Mouse (Mus musculus): ENCODE data around the gene Trpm8. TPM values are rescaled to one million over a fixed set of nuclear protein-coding genes. Genes with fewer than 3 reads are reported as not detected.
A peak's percentile ranks its signal among the peaks of the same experiment; 100 is the strongest.

Gene Trpm8
- polyA plus RNA-seq, 1 experiment from 2014 or later: not detected

DNA sequence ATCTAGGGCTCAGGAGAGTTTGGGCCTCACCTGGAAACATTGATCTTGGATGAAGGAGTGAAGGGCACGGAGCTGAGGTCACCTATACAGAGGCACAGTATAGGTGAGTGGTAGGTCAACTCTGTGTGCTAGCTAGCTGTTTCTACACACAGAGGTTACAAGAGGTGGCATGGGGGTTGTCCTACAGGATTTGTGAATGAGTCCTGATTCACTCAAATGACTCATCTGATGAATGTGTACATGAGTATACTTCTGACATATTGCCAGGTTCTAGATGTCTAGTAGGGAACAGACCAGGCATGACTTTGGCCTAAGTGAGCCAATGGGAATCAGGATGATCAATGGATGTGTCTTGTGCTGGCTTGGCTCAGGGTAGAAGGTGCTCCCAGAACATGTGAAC, 39.8 kb downstream of the Trpm8 start:
- Histone ChIP-seq H3K27ac (ENCODE audit: low read depth) (no peak overlapping the region), H3K4me1 (replicated peaks; ENCODE audit: control insufficient read depth, insufficient read depth, low read length) (no peaks in the 10 kb centered on the region), H3K9me3 (ENCODE audit: control insufficient read depth, low read length) (no peaks in the 10 kb centered on the region), H3K4me2 (ENCODE audit: low read length) (no peak overlapping the region), H3K36me3 (ENCODE audit: control insufficient read depth, insufficient read depth, low read length) (no peaks in the 10 kb centered on the region), H3K4me3 (ENCODE audit: low read depth, low read length) (no peak overlapping the region), H3K27me3 (replicated peaks; ENCODE audit: control insufficient read depth, insufficient read depth, low read length) (no peaks in the 10 kb centered on the region), H3K9ac (ENCODE audit: low read length) (no peak overlapping the region)
- WGBS: 93% methylated on average over 1 of the region's 1 CpGs
- ATAC-seq (replicated peaks; ENCODE audit: low FRiP score, low TSS enrichment, low read depth) (no peak), DNase-seq (ENCODE audit: low spot score) (no peak)

DNA sequence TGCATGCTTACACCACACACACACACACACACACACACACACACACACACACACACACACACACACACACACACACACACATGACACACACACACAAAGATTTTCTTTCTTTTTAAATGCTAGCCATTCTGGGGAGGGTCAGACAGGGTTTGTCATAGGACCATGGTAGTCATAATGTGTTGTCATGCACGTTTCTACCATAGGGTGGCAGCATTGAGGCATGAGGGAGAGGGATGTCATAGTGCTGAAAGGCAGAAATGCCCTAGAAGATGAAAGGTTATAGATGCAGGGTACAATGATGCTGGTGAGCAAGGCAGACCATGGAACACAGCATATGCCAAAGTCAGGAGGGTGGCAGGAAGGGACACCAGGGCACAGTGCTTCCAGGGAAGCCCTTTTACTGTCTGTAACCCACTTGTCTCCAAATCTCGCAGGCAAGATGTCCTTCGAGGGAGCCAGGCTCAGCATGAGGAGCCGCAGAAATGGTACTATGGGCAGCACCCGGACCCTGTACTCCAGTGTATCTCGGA, 41.1 kb downstream of the Trpm8 start:
- WGBS: 75% methylated on average over 6 of the region's 6 CpGs
- Histone ChIP-seq H3K4me2 (ENCODE audit: low read length) (no peak overlapping the region), H3K27me3 (replicated peaks; ENCODE audit: control insufficient read depth, insufficient read depth, low read length) (no peaks in the 10 kb centered on the region), H3K36me3 (ENCODE audit: control insufficient read depth, insufficient read depth, low read length) (no peaks in the 10 kb centered on the region), H3K4me1 (replicated peaks; ENCODE audit: control insufficient read depth, insufficient read depth, low read length) (no peaks in the 10 kb centered on the region), H3K9me3 (ENCODE audit: control insufficient read depth, low read length) (no peaks in the 10 kb centered on the region), H3K9ac (ENCODE audit: low read length) (no peak overlapping the region), H3K27ac (ENCODE audit: low read depth) (no peak overlapping the region), H3K4me3 (ENCODE audit: low read depth, low read length) (no peak overlapping the region)
- ATAC-seq (replicated peaks; ENCODE audit: low FRiP score, low TSS enrichment, low read depth): no peak
- DNase-seq (ENCODE audit: low spot score): peak; percentile 76

DNA sequence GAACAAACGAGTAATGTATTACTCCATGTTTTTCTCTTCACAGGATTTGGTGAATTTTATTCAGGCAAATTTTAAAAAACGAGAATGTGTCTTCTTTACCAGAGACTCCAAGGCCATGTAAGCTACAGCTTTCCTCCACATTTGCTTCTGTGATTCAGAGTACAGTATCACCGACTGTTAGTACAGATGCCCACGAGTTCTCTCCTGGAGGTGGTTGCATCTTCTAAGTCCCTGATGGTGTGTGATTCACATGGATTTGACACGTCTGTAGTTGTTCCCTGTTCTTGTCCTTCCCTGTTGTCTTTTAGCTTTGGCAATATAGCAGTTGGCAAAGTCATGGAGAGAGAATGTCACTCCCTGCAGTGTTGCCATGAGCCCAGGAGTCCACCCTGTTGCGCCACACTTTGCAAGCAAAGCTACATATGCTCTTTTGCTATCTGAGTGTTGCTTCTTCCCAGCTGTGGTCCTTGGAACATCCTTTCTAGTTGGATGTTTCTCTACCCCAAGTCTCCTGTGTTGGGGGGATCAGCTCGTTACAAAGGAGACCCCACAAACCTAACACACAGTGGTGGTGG, 43.4 kb downstream of the Trpm8 start:
- H3K9me3 ChIP-seq (ENCODE audit: control insufficient read depth, low read length): no peaks in the 10 kb centered on the region
- no peaks in the 10 kb centered on the region for H3K4me1 ChIP-seq (replicated peaks; ENCODE audit: control insufficient read depth, insufficient read depth, low read length)
- H3K9ac ChIP-seq (ENCODE audit: low read length): no peak overlapping the region
- no peak for ATAC-seq (replicated peaks; ENCODE audit: low FRiP score, low TSS enrichment, low read depth)
- H3K36me3 ChIP-seq (ENCODE audit: control insufficient read depth, insufficient read depth, low read length): no peaks in the 10 kb centered on the region
- H3K27ac ChIP-seq (ENCODE audit: low read depth): no peak overlapping the region
- 79% methylated on average over 7 of the region's 7 CpGs for WGBS
- DNase-seq (ENCODE audit: low spot score): no peak
- no peak overlapping the region for H3K4me2 ChIP-seq (ENCODE audit: low read length)
- H3K4me3 ChIP-seq (ENCODE audit: low read depth, low read length): no peak overlapping the region
- no peaks in the 10 kb centered on the region for H3K27me3 ChIP-seq (replicated peaks; ENCODE audit: control insufficient read depth, insufficient read depth, low read length)

DNA sequence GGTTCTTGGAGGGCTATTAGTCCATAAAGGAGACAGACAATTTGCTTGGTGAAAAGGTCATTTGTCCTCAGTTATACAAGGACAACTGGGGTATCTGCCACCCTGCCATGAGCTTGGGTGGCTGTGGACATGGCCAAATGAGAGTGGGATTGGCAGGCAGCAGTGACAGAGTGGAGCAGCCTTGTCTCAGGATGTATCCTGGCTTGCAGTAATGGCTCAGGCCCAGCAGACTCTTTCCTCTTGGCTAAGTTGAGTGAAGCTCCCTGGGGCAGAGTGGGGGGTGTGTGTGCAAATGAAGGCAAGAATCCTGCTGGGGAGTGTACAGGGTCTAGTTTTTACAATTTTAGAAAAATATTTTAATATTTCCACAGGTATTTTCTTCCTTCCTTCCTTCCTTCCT, 44.7 kb downstream of the Trpm8 start:
- Histone ChIP-seq H3K4me1 (replicated peaks; ENCODE audit: control insufficient read depth, insufficient read depth, low read length) (no peaks in the 10 kb centered on the region), H3K36me3 (ENCODE audit: control insufficient read depth, insufficient read depth, low read length) (no peaks in the 10 kb centered on the region), H3K9me3 (ENCODE audit: control insufficient read depth, low read length) (no peaks in the 10 kb centered on the region), H3K27ac (ENCODE audit: low read depth) (no peak overlapping the region), H3K4me3 (ENCODE audit: low read depth, low read length) (no peak overlapping the region), H3K9ac (ENCODE audit: low read length) (no peak overlapping the region), H3K4me2 (ENCODE audit: low read length) (no peak overlapping the region), H3K27me3 (replicated peaks; ENCODE audit: control insufficient read depth, insufficient read depth, low read length) (no peaks in the 10 kb centered on the region)
- no peak for DNase-seq (ENCODE audit: low spot score)
- no peak for ATAC-seq (replicated peaks; ENCODE audit: low FRiP score, low TSS enrichment, low read depth)

DNA sequence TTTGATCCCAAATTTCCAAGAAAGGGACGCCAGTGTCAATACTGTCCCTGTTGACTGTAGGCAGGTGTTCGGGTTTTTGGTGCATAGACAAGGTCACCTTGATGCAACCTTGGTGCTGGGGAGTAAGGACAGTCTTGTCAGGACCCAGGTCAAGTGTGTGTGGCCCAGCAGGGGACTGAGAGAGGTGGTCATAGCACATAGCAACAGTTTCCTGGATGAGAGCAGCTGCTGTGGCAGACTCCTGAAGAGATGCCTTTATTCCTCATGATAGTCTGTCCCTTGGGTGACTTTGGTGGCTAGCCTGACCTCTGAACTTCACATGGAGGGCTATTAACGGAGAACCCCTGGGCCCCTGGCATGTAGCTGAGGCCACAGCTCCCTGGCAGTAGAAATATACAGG, 45.6 kb downstream of the Trpm8 start:
- ATAC-seq (replicated peaks; ENCODE audit: low FRiP score, low TSS enrichment, low read depth) (no peak), DNase-seq (ENCODE audit: low spot score) (no peak)
- no peak overlapping the region for H3K4me3 ChIP-seq (ENCODE audit: low read depth, low read length)
- no peaks in the 10 kb centered on the region for H3K27me3 ChIP-seq (replicated peaks; ENCODE audit: control insufficient read depth, insufficient read depth, low read length)
- no peak overlapping the region for H3K27ac ChIP-seq (ENCODE audit: low read depth)
- no peak overlapping the region for H3K4me2 ChIP-seq (ENCODE audit: low read length)
- no peaks in the 10 kb centered on the region for H3K36me3 ChIP-seq (ENCODE audit: control insufficient read depth, insufficient read depth, low read length)
- H3K4me1 ChIP-seq (replicated peaks; ENCODE audit: control insufficient read depth, insufficient read depth, low read length): no peaks in the 10 kb centered on the region
- H3K9ac ChIP-seq (ENCODE audit: low read length): no peak overlapping the region
- 73% methylated on average over 3 of the region's 3 CpGs for WGBS
- H3K9me3 ChIP-seq (ENCODE audit: control insufficient read depth, low read length): no peaks in the 10 kb centered on the region

DNA sequence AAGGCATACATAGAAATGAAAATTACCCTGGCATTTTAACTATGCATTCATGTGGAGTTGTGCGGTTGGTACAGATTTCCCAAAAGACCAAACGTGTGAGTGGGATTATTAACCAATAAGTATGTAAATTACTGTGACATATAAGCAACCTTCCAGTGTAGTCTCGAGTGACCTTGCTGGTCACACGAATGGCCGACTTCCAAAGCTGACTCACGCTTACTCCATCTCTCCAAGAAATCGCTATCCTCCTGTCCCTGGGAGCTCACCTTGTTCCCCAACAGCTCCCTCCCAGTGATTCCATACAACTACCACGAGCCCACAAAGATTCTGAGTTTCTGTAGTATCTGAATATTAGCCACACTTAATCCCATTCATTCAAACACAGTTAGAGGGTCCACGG, 62.0 kb downstream of the Trpm8 start:
- H3K4me3 ChIP-seq (ENCODE audit: low read depth, low read length): no peak overlapping the region
- H3K36me3 ChIP-seq (ENCODE audit: control insufficient read depth, insufficient read depth, low read length): no peaks in the 10 kb centered on the region
- WGBS: 84% methylated on average over 9 of the region's 9 CpGs
- no peak for DNase-seq (ENCODE audit: low spot score)
- H3K4me2 ChIP-seq (ENCODE audit: low read length): no peak overlapping the region
- no peak overlapping the region for H3K9ac ChIP-seq (ENCODE audit: low read length)
- H3K4me1 ChIP-seq (replicated peaks; ENCODE audit: control insufficient read depth, insufficient read depth, low read length): no peaks in the 10 kb centered on the region
- H3K27ac ChIP-seq (ENCODE audit: low read depth): no peak overlapping the region
- H3K27me3 ChIP-seq (replicated peaks; ENCODE audit: control insufficient read depth, insufficient read depth, low read length): no peaks in the 10 kb centered on the region
- no peak for ATAC-seq (replicated peaks; ENCODE audit: low FRiP score, low TSS enrichment, low read depth)
- H3K9me3 ChIP-seq (ENCODE audit: control insufficient read depth, low read length): no peaks in the 10 kb centered on the region

DNA sequence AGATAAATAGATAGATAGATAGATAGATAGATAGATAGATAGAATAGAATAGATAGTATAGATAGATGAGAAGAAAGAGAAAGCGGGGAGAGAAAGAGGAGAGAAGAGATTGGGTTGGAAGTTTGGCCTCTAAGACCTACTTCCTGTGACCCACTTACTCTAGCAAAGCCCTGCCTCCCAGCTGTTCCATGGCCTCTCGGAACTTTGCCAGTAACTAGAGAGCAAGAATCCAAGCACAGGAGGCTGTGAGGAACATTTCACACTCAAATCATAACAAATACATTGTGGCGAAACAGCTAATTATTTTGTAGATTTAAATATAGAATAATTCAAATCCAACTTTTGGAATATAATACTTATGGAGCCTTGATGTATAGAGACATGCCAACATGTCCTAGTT, 65.2 kb downstream of the Trpm8 start:
- Histone ChIP-seq H3K4me1 (replicated peaks; ENCODE audit: control insufficient read depth, insufficient read depth, low read length) (no peaks in the 10 kb centered on the region), H3K4me3 (ENCODE audit: low read depth, low read length) (no peak overlapping the region), H3K9ac (ENCODE audit: low read length) (no peak overlapping the region), H3K27ac (ENCODE audit: low read depth) (no peak overlapping the region), H3K36me3 (ENCODE audit: control insufficient read depth, insufficient read depth, low read length) (no peaks in the 10 kb centered on the region), H3K27me3 (replicated peaks; ENCODE audit: control insufficient read depth, insufficient read depth, low read length) (no peaks in the 10 kb centered on the region), H3K9me3 (ENCODE audit: control insufficient read depth, low read length) (no peaks in the 10 kb centered on the region), H3K4me2 (ENCODE audit: low read length) (no peak overlapping the region)
- WGBS: 82% methylated on average over 3 of the region's 3 CpGs
- DNase-seq (ENCODE audit: low spot score) (no peak), ATAC-seq (replicated peaks; ENCODE audit: low FRiP score, low TSS enrichment, low read depth) (no peak)

DNA sequence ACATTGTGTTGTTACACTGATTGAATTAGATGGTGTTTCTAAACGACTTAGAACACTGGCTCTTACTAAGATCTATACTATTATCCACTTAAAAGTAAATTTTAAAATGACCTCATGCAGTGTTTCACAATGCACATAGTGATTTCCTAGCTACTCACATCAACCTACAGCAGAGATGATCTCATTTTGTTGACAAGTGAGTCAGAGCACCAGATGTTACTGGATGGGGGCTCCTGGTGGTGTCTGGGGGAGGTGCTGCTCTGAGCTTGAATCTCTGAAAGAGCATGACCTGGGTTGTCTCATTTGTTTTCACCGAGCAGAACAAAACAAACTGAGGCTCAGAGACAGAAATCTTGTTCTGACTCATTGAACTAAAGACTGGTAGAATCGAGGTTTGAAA, 68.1 kb downstream of the Trpm8 start:
- DNase-seq (ENCODE audit: low spot score) (no peak), ATAC-seq (replicated peaks; ENCODE audit: low FRiP score, low TSS enrichment, low read depth) (no peak)
- no peaks in the 10 kb centered on the region for H3K4me1 ChIP-seq (replicated peaks; ENCODE audit: control insufficient read depth, insufficient read depth, low read length)
- no peaks in the 10 kb centered on the region for H3K36me3 ChIP-seq (ENCODE audit: control insufficient read depth, insufficient read depth, low read length)
- H3K9ac ChIP-seq (ENCODE audit: low read length): no peak overlapping the region
- H3K27ac ChIP-seq (ENCODE audit: low read depth): no peak overlapping the region
- no peak overlapping the region for H3K4me3 ChIP-seq (ENCODE audit: low read depth, low read length)
- 35% methylated on average over 3 of the region's 3 CpGs for WGBS
- H3K27me3 ChIP-seq (replicated peaks; ENCODE audit: control insufficient read depth, insufficient read depth, low read length): no peaks in the 10 kb centered on the region
- no peak overlapping the region for H3K4me2 ChIP-seq (ENCODE audit: low read length)
- no peaks in the 10 kb centered on the region for H3K9me3 ChIP-seq (ENCODE audit: control insufficient read depth, low read length)

DNA sequence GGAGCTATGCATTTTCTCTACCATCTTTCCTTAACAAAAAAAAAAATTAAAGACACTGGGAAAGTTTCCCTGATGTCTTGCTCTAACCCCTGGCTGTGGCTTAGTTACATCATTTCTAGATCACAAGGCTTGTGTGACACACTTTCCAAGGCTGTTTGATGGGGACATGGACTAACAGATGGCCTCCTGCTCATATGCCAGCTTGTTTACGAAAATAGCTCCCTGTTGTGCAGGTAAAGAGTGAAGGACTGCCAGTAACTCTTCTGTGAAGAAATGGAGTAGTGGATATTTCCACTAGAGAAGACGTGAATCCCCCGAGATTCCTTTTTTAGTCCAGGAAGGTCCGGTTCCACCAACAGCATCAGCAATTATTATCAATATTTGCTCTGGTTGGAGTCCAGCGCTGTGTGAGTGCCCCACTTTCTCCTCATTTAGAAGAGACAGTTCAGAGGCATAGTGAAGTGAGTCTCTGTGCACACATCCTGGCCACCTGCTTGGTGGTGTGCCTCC, 71.1 kb downstream of the Trpm8 start:
- no peak overlapping the region for H3K9ac ChIP-seq (ENCODE audit: low read length)

More for the DNA sequence above, 71.1 kb downstream of the Trpm8 start:
- ATAC-seq (replicated peaks; ENCODE audit: low FRiP score, low TSS enrichment, low read depth) (no peak), DNase-seq (ENCODE audit: low spot score) (no peak)
- Histone ChIP-seq H3K27me3 (replicated peaks; ENCODE audit: control insufficient read depth, insufficient read depth, low read length) (no peaks in the 10 kb centered on the region), H3K4me3 (ENCODE audit: low read depth, low read length) (no peak overlapping the region), H3K36me3 (ENCODE audit: control insufficient read depth, insufficient read depth, low read length) (no peaks in the 10 kb centered on the region), H3K4me2 (ENCODE audit: low read length) (no peak overlapping the region), H3K9me3 (ENCODE audit: control insufficient read depth, low read length) (no peaks in the 10 kb centered on the region), H3K4me1 (replicated peaks; ENCODE audit: control insufficient read depth, insufficient read depth, low read length) (no peaks in the 10 kb centered on the region), H3K27ac (ENCODE audit: low read depth) (no peak overlapping the region)
- WGBS: 89% methylated on average over 5 of the region's 5 CpGs
